ENCODE assay signal across 9 mouse cellular contexts in genomic region chr4:32923436-32923835, GRCm38 (mm10). TPM values are rescaled to one million over a fixed set of nuclear protein-coding genes. Genes with fewer than 3 reads are reported as not detected.
A peak's percentile ranks its signal among the peaks of the same experiment; 100 is the strongest.
DNase-seq lines count a peak whose midpoint lies in the region; ATAC-seq lines count a peak whose summit lies in the region.
"Had no signal": no experiment of that assay in that cellular context is flagged by ENCODE, and none has a peak within 500 bp of the region (broad histone marks: within the 10 kb centered on the region; RNA-seq: fewer than 3 reads in every experiment).

No protein-coding gene starts in this region.

- H3K9ac ChIP-seq in embryonic facial prominence, embryonic 12.5 days, result no peak overlapping the region
- no peak overlapping the region for H3K9ac ChIP-seq in intestine, embryonic 15.5 days
- H3K9ac ChIP-seq: embryonic facial prominence, embryonic 15.5 days had no signal

- H3K4me2 ChIP-seq in embryonic facial prominence, embryonic 12.5 days (replicated peaks), result peak overlapping the region; percentile 24
- H3K4me2 ChIP-seq in intestine, embryonic 15.5 days (replicated peaks), result no peak overlapping the region
- H3K4me2 ChIP-seq: embryonic facial prominence, embryonic 15.5 days had no signal

- H3K4me3 ChIP-seq in embryonic facial prominence, embryonic 12.5 days, result no peak overlapping the region
- 0 out of 2 replicates have a peak overlapping the region, but pooled peaks have one; percentile 17 for H3K4me3 ChIP-seq in limb, embryonic 10.5 days
- H3K4me3 ChIP-seq in intestine, embryonic 15.5 days (replicated peaks), result no peak overlapping the region
- H3K4me3 ChIP-seq: embryonic facial prominence, embryonic 15.5 days had no signal

- 10% methylated on average over 10 of the region's 10 CpGs for WGBS in embryonic facial prominence, embryonic 12.5 days
- 12% methylated on average over 10 of the region's 10 CpGs for WGBS in limb, embryonic 10.5 days
- WGBS in intestine, embryonic 15.5 days, result 19% methylated on average over 10 of the region's 10 CpGs

- peaks cover 10% of the 10 kb centered on the region; the same call in 1 of the 2 replicates for H3K4me1 ChIP-seq in embryonic facial prominence, embryonic 12.5 days
- H3K4me1 ChIP-seq in limb, embryonic 10.5 days, result peaks cover 6% of the 10 kb centered on the region; the same call in 1 of the 2 replicates
- H3K4me1 ChIP-seq in intestine, embryonic 15.5 days (replicated peaks), result no peaks in the 10 kb centered on the region

- no peak overlapping the region for H3K27ac ChIP-seq in embryonic facial prominence, embryonic 12.5 days
- peak overlapping the region; percentile 44; the same call in 1 of the 2 replicates for H3K27ac ChIP-seq in limb, embryonic 10.5 days
- H3K27ac ChIP-seq in intestine, embryonic 15.5 days, result no peak overlapping the region
- H3K27ac ChIP-seq: embryonic facial prominence, embryonic 15.5 days had no signal

- 0 out of 2 replicates have a peak, but pooled peaks cover 3% of the 10 kb centered on the region for H3K9me3 ChIP-seq in embryonic facial prominence, embryonic 12.5 days
- H3K9me3 ChIP-seq in limb, embryonic 10.5 days (replicated peaks), result no peaks in the 10 kb centered on the region
- H3K9me3 ChIP-seq in intestine, embryonic 15.5 days, result no peaks in the 10 kb centered on the region
- H3K9me3 ChIP-seq: embryonic facial prominence, embryonic 15.5 days had no signal

- peak; percentile 22 for DNase-seq in gastrocnemius, postnatal 10 days
- no peak for DNase-seq in gastrocnemius, postnatal 25 days
- peak; percentile 92 for DNase-seq in ES-CJ7 (ENCODE audit: low read depth, low spot score)
- DNase-seq in limb, embryonic 10.5 days (ENCODE audit: low spot score), result peak; percentile 37
- DNase-seq in layer of hippocampus, adult 11-12 months (ENCODE audit: low spot score), result no peak

- H3K27me3 ChIP-seq in embryonic facial prominence, embryonic 12.5 days, result no peaks in the 10 kb centered on the region
- H3K27me3 ChIP-seq in limb, embryonic 10.5 days (ENCODE audit: low read depth, poor library complexity, severe bottlenecking), result no peaks in the 10 kb centered on the region
- no peaks in the 10 kb centered on the region for H3K27me3 ChIP-seq in intestine, embryonic 15.5 days (replicated peaks)
- H3K27me3 ChIP-seq: embryonic facial prominence, embryonic 15.5 days had no signal

- no peaks in the 10 kb centered on the region for H3K36me3 ChIP-seq in embryonic facial prominence, embryonic 12.5 days
- no peaks in the 10 kb centered on the region for H3K36me3 ChIP-seq in limb, embryonic 10.5 days
- no peaks in the 10 kb centered on the region for H3K36me3 ChIP-seq in intestine, embryonic 15.5 days
- H3K36me3 ChIP-seq: embryonic facial prominence, embryonic 15.5 days had no signal

- ATAC-seq in embryonic facial prominence, embryonic 12.5 days (ENCODE audit: insufficient number of reproducible peaks, insufficient read depth, low FRiP score, low TSS enrichment), result peak; percentile 73
- ATAC-seq in intestine, embryonic 15.5 days, result no peak
- ATAC-seq in monocyte, adult 5-6 weeks (replicated peaks; ENCODE audit: insufficient number of reproducible peaks, low FRiP score, low TSS enrichment, poor library complexity, severe bottlenecking), result no peak

RNA-seq across cellular contexts. Expression of gene Ankrd6, which starts 27.2 kb away (rescaled TPM):
- total RNA-seq in gastrocnemius, postnatal 10 days (2021), result 1 to 10 TPM; 2.9 to 3.5 TPM
- total RNA-seq in gastrocnemius, postnatal 25 days (2021), result 1 to 10 TPM; 2.2 to 3.2 TPM
- 12.6 and 12.7 TPM in 2 replicates for polyA plus RNA-seq in embryonic facial prominence, embryonic 12.5 days (2016; fragmentation: Nextera tagmentation; extraction: Ambion mirVana)
- polyA plus RNA-seq in limb, embryonic 10.5 days (2016; fragmentation: Nextera tagmentation; extraction: Ambion mirVana), result 8.4 and 9.6 TPM in 2 replicates
- 4.0 and 4.1 TPM in 2 replicates for polyA plus RNA-seq in intestine, embryonic 15.5 days (2015; fragmentation: Nextera tagmentation; extraction: Ambion mirVana)
- total RNA-seq in monocyte, adult 5-6 weeks (2017), result not detected in 3 replicates

RNA-seq across cellular contexts. Expression of gene Rragd, which starts 59.4 kb away (rescaled TPM):
- total RNA-seq in gastrocnemius, postnatal 10 days (2021), result 10 to 100 TPM; 85.6 to 93.7 TPM
- 100 to 1,000 TPM; 126 to 165 TPM for total RNA-seq in gastrocnemius, postnatal 25 days (2021)
- polyA plus RNA-seq in embryonic facial prominence, embryonic 12.5 days (2016; fragmentation: Nextera tagmentation; extraction: Ambion mirVana), result 16.1 and 19.6 TPM in 2 replicates
- 17.0 and 21.2 TPM in 2 replicates for polyA plus RNA-seq in limb, embryonic 10.5 days (2016; fragmentation: Nextera tagmentation; extraction: Ambion mirVana)
- 23.4 and 24.3 TPM in 2 replicates for polyA plus RNA-seq in intestine, embryonic 15.5 days (2015; fragmentation: Nextera tagmentation; extraction: Ambion mirVana)
- 0.19 to 0.64 TPM (median 0.29 TPM) in 3 replicates for total RNA-seq in monocyte, adult 5-6 weeks (2017)

Comparison
In these comparisons a context has a peak if more than half of its experiments do, and no peak if none do; other contexts are left out.
1. DNase-seq: peak in gastrocnemius, postnatal 10 days (single experiment), ES-CJ7 (single experiment) and limb, embryonic 10.5 days (single experiment); none in gastrocnemius, postnatal 25 days (single experiment) and layer of hippocampus, adult 11-12 months (single experiment).
2. RNA of gene Rragd, which starts 59.4 kb away (total RNA-seq): 126 to 165 TPM in gastrocnemius, postnatal 25 days and 85.6 to 93.7 TPM in gastrocnemius, postnatal 10 days; 0.19 to 0.64 TPM in monocyte, adult 5-6 weeks; every median in the first group is over 10 times any median in the second.